ENCODE assay signal across 8 mouse cellular contexts in the genomic region with DNA sequence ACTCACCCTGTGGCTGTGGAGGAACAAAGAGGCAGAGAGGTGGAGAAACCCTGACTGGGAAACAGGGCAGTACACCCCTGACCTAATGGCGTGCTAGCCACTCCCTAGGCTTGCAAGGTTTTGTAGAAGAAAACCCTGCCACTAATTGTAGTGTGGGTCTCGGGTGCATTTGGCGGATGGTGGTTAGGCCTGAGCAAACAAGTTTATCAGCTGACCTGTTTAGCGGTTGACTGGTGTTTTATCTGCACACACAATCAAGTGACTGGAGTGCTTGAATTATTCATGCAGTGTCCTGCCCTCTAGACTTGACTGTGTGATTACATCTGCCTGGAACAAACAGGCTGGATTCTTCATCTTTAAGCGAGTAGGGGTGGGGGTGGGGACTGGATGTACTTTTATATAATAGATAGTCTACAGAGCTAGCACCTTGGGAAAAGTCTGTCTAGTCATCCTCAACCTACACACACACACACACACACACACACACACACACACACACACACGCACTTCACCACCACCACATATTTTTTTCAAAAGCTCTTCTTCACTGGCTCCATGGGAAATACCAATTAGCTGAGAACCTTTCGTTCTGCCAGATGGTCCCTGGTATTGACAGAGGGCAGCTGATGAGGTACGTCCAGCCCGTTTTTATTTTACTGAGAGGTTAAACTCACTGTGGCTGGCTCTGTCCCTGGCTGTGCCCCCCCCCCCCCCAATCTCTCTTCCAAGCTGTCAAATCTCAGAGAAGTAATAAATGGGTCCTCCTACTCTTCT. TPM values are rescaled to one million over a fixed set of nuclear protein-coding genes. Genes with fewer than 3 reads are reported as not detected.
A peak's percentile ranks its signal among the peaks of the same experiment; 100 is the strongest.
DNase-seq lines count a peak whose midpoint lies in the region; ATAC-seq and TF ChIP-seq lines count a peak whose summit lies in the region.

No protein-coding gene starts in this region.

- H3K27me3 ChIP-seq in limb, embryonic 12.5 days: no peaks in the 10 kb centered on the region
- H3K27me3 ChIP-seq in cerebellum, adult 2 months (ENCODE audit: control insufficient read depth, insufficient read depth, low read length): no peaks in the 10 kb centered on the region

- H3K4me3 ChIP-seq in limb, embryonic 12.5 days (replicated peaks): peak overlapping the region; percentile 38
- no peak overlapping the region for H3K4me3 ChIP-seq in cerebellum, adult 2 months (replicated peaks; ENCODE audit: insufficient read depth, low read depth, low read length)

- 27% methylated on average over 9 of the region's 9 CpGs for WGBS in limb, embryonic 12.5 days
- 51% methylated on average over 9 of the region's 9 CpGs for WGBS in cerebellum, adult 2 months

- peaks cover 72% of the 10 kb centered on the region for H3K36me3 ChIP-seq in limb, embryonic 12.5 days

- H3K4me1 ChIP-seq in limb, embryonic 12.5 days (replicated peaks): peaks cover 82% of the 10 kb centered on the region
- peaks cover 42% of the 10 kb centered on the region for H3K4me1 ChIP-seq in cerebellum, adult 2 months (ENCODE audit: control insufficient read depth, insufficient read depth, low read length)

- peak; percentile 39 to 57 for ATAC-seq in hematopoietic stem cell, adult 5-6 weeks (replicated peaks in 1 of 2; ENCODE audit: insufficient read depth in 1 of 2, low FRiP score in 2 of 2, low TSS enrichment in 1 of 2, low read depth in 1 of 2, poor library complexity in 2 of 2, severe bottlenecking in 2 of 2)
- ATAC-seq in limb, embryonic 12.5 days (ENCODE audit: insufficient number of reproducible peaks, insufficient read depth, low FRiP score, low TSS enrichment, low read depth): no peak

- no peak for TF ChIP-seq CTCF in cerebellum, adult 2 months (IDR thresholded peaks at IDR 0.05; ENCODE audit: borderline replicate concordance, insufficient read depth, low read depth, low read length)

- H3K9me3 ChIP-seq in limb, embryonic 12.5 days: no peaks in the 10 kb centered on the region

- H3K27ac ChIP-seq in limb, embryonic 12.5 days: 0 out of 2 replicates have a peak overlapping the region, but pooled peaks have one; percentile 12
- H3K27ac ChIP-seq in cerebellum, adult 2 months (ENCODE audit: insufficient read depth, low read length): no peak overlapping the region

- no peak overlapping the region; the same call in 1 of the 2 replicates for H3K9ac ChIP-seq in limb, embryonic 12.5 days (replicated peaks)

- peak overlapping the region; percentile 92 for H3K4me2 ChIP-seq in limb, embryonic 12.5 days

- TF ChIP-seq POLR2A in cerebellum, adult 2 months (IDR thresholded peaks at IDR 0.05; ENCODE audit: borderline replicate concordance, insufficient read depth, low read length): no peak

- peak; percentile 18 for DNase-seq in urinary bladder, postnatal 25 days (ENCODE audit: low spot score)
- no peak for DNase-seq in urinary bladder, postnatal 4 days (ENCODE audit: low spot score in 2 of 2)
- DNase-seq in retina, embryonic 14.5 days (ENCODE audit: low spot score): peak; percentile 74
- DNase-seq in adrenal gland, postnatal 4 days (ENCODE audit: low spot score in 2 of 2): no peak
- DNase-seq in cerebellum, adult 2 months: no peak
- no peak for DNase-seq in right cerebral cortex, postnatal 4 days

RNA-seq across cellular contexts. Expression of a gene that starts 5.7 kb away (rescaled TPM):
- 44.5 and 105 TPM in 2 replicates for total RNA-seq in hematopoietic stem cell, adult 5-6 weeks (2017)
- polyA plus RNA-seq in limb, embryonic 12.5 days (2016; fragmentation: Nextera tagmentation; extraction: Ambion mirVana): 59.1 and 71.2 TPM in 2 replicates
- total RNA-seq in adrenal gland, postnatal 4 days (2021): 100 to 1,000 TPM; 105 to 116 TPM
- polyA plus RNA-seq in cerebellum, adult 2 months (2012; rRNA removed): 50.6 and 62.0 TPM in 2 replicates

Comparison
In these comparisons a context has a peak if more than half of its experiments do, and no peak if none do; other contexts are left out.
1. DNase-seq: peak in urinary bladder, postnatal 25 days (single experiment) and retina, embryonic 14.5 days (single experiment); none in urinary bladder, postnatal 4 days (0 of 2), adrenal gland, postnatal 4 days (0 of 2), cerebellum, adult 2 months (0 of 2) and right cerebral cortex, postnatal 4 days (single experiment).